In the genomic region with DNA sequence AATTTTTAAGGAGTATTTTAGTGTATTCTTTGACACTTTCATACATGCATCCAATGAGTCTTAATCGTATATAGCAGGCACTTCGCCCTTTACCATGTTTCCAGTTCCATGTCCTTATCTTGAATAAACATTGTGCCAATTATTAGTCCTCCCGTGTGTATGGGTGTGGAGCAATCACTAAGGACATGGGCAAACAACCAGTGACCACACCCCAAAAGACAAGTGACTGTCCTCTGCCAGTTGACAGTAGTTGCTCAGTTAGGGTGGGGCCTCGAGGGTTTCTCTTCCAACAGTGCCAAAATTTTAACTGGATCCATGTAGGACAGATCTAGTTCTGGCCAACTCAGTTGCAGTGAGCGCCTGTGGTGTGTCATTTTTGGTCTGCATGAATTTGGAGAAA, we compare ENCODE assay signal across 29 mouse cellular contexts.
DNase-seq lines count a peak whose midpoint lies in the region; ATAC-seq and TF ChIP-seq lines count a peak whose summit lies in the region.
"Had no signal": no experiment of that assay in that cellular context is flagged by ENCODE, and none has a peak within 500 bp of the region (broad histone marks: within the 10 kb centered on the region; RNA-seq: fewer than 3 reads in every experiment).

No protein-coding gene starts in this region.

- H3K9me3 ChIP-seq in intestine, embryonic 15.5 days: no peaks in the 10 kb centered on the region
- H3K9me3 ChIP-seq in intestine, postnatal 0 days (ENCODE audit: control insufficient read depth): no peaks in the 10 kb centered on the region
- H3K9me3 ChIP-seq: embryonic facial prominence, embryonic 13.5 days; embryonic facial prominence, embryonic 15.5 days; forebrain, embryonic 10.5 days; forebrain, embryonic 12.5 days had no signal

- ATAC-seq in intestine, embryonic 15.5 days: peak; percentile 71
- peak; percentile 61; the same call in 1 of the 2 replicates for ATAC-seq in intestine, postnatal 0 days
- ATAC-seq: activated CD4-positive, CD25-positive, alpha-beta regulatory T cell, adult 4 months; CD4-positive, CD25-positive, alpha-beta regulatory T cell, adult 4 months; forebrain, embryonic 14.5 days; Patski had no signal

- no peak overlapping the region for H3K4me2 ChIP-seq in intestine, embryonic 15.5 days (replicated peaks)
- 0 out of 2 replicates have a peak overlapping the region, but pooled peaks have one; percentile 9 for H3K4me2 ChIP-seq in intestine, postnatal 0 days (replicated peaks; ENCODE audit: low read depth)
- H3K4me2 ChIP-seq: embryonic facial prominence, embryonic 13.5 days; embryonic facial prominence, embryonic 15.5 days; forebrain, embryonic 12.5 days had no signal

- WGBS in intestine, embryonic 15.5 days: 71% methylated on average over 5 of the region's 5 CpGs
- WGBS in intestine, postnatal 0 days: 53% methylated on average over 5 of the region's 5 CpGs

- no peaks in the 10 kb centered on the region for H3K27me3 ChIP-seq in intestine, embryonic 15.5 days (replicated peaks)
- H3K27me3 ChIP-seq in intestine, postnatal 0 days (replicated peaks; ENCODE audit: control insufficient read depth, insufficient read depth, low read length): no peaks in the 10 kb centered on the region
- H3K27me3 ChIP-seq: CH12.LX; embryonic facial prominence, embryonic 13.5 days; embryonic facial prominence, embryonic 15.5 days; forebrain, embryonic 12.5 days; Patski had no signal

- peak; percentile 6 for DNase-seq in gastrocnemius, adult 18-20 months (ENCODE audit: low spot score)
- DNase-seq in gastrocnemius, postnatal 4 days (ENCODE audit: low spot score in 2 of 2): no peak
- peak; percentile 56 for DNase-seq in skeletal muscle tissue, adult 2 months (ENCODE audit: low read depth, low spot score)
- no peak for DNase-seq in lung, postnatal 14 days
- no peak for DNase-seq in cerebellum, postnatal 4 days (ENCODE audit: low spot score in 2 of 2)
- DNase-seq in layer of hippocampus, postnatal 36 days: no peak
- DNase-seq: adrenal gland, adult 8-10 months; adrenal gland, postnatal 14 days; adrenal gland, postnatal 36 days; B cell, adult 2 months; cerebellum, adult 11-12 months; cerebellum, adult 2 months; cerebellum, adult 9-10 months; cerebellum, postnatal 10 days; cerebellum, postnatal 25 days; embryo, embryonic 11 days had no signal

- no peaks in the 10 kb centered on the region for H3K36me3 ChIP-seq in intestine, embryonic 15.5 days
- no peaks in the 10 kb centered on the region for H3K36me3 ChIP-seq in intestine, postnatal 0 days (ENCODE audit: control insufficient read depth, insufficient read depth)
- H3K36me3 ChIP-seq: embryonic facial prominence, embryonic 13.5 days; embryonic facial prominence, embryonic 15.5 days; forebrain, embryonic 10.5 days; forebrain, embryonic 12.5 days; G1E had no signal

- TF ChIP-seq CTCF in intestine, postnatal 0 days (IDR thresholded peaks at IDR 0.05; ENCODE audit: low read depth): no peak

- H3K4me1 ChIP-seq in intestine, embryonic 15.5 days (replicated peaks): no peaks in the 10 kb centered on the region
- no peaks in the 10 kb centered on the region for H3K4me1 ChIP-seq in intestine, postnatal 0 days (replicated peaks; ENCODE audit: control insufficient read depth, insufficient read depth, low read length)
- H3K4me1 ChIP-seq: embryonic facial prominence, embryonic 13.5 days; embryonic facial prominence, embryonic 15.5 days; forebrain, embryonic 10.5 days; forebrain, embryonic 12.5 days had no signal

- H3K9ac ChIP-seq in intestine, embryonic 15.5 days: no peak overlapping the region
- H3K9ac ChIP-seq in intestine, postnatal 0 days (ENCODE audit: low read depth, low read length): no peak overlapping the region
- H3K9ac ChIP-seq: embryonic facial prominence, embryonic 13.5 days; embryonic facial prominence, embryonic 15.5 days; forebrain, embryonic 12.5 days had no signal

- no peak overlapping the region for H3K27ac ChIP-seq in intestine, embryonic 15.5 days
- no peak overlapping the region for H3K27ac ChIP-seq in intestine, postnatal 0 days (ENCODE audit: low read depth, low read length)
- H3K27ac ChIP-seq: embryonic facial prominence, embryonic 13.5 days; embryonic facial prominence, embryonic 15.5 days; forebrain, embryonic 10.5 days; forebrain, embryonic 12.5 days had no signal

- no peak overlapping the region for H3K4me3 ChIP-seq in intestine, embryonic 15.5 days (replicated peaks)
- H3K4me3 ChIP-seq in intestine, postnatal 0 days (ENCODE audit: low read depth, low read length): no peak overlapping the region
- H3K4me3 ChIP-seq: embryonic facial prominence, embryonic 13.5 days; embryonic facial prominence, embryonic 15.5 days; erythroblast, embryonic 14.5 days; forebrain, embryonic 10.5 days; forebrain, embryonic 12.5 days had no signal

Comparison
In these comparisons a context has a peak if more than half of its experiments do, and no peak if none do; other contexts are left out.
1. DNase-seq: peak in gastrocnemius, adult 18-20 months (single experiment) and skeletal muscle tissue, adult 2 months (single experiment); none in gastrocnemius, postnatal 4 days (0 of 2), lung, postnatal 14 days (single experiment), cerebellum, postnatal 4 days (0 of 2) and layer of hippocampus, postnatal 36 days (0 of 2).